Mouse (Mus musculus) liver, adult 2 months (tissue): ENCODE results near the gene Gsdma3. TPM values are rescaled to one million over a fixed set of nuclear protein-coding genes. Genes with fewer than 3 reads are reported as not detected.

Source experiments
- DNase-seq: peaks from one replicate; pipeline ENCODE4 v3.0.0-alpha.2; 2011; ENCODE audit warnings: low read depth, low spot score; ENCODE audit errors: extremely low read depth
- H3K27ac ChIP-seq: fragments of 200-500 bp; replicated peaks from 2 replicates; pipeline ENCODE4 v1.5.1; 2012; ENCODE audit warnings: low read depth, mild to moderate bottlenecking, control low read depth, inconsistent platforms, low read length; ENCODE audit not compliant: insufficient read depth
- H3K27me3 ChIP-seq: fragments of 200-500 bp; 2 replicates; pipeline ENCODE4 v1.6.1; 2012; ENCODE audit warnings: mild to moderate bottlenecking, moderate library complexity, low read length, inconsistent platforms; ENCODE audit not compliant: control insufficient read depth, insufficient read depth
- H3K36me3 ChIP-seq: fragments of 200-500 bp; 2 replicates; pipeline ENCODE4 v1.6.1; 2012; ENCODE audit warnings: low read length, inconsistent platforms; ENCODE audit not compliant: control insufficient read depth, insufficient read depth
- H3K4me1 ChIP-seq: fragments of 200-500 bp; 2 replicates; pipeline ENCODE4 v1.6.1; 2011; ENCODE audit warnings: low read length; ENCODE audit not compliant: control insufficient read depth, insufficient read depth
- H3K4me3 ChIP-seq: fragments of 200-500 bp; 2 replicates; pipeline ENCODE4 v1.5.1; 2011; ENCODE audit warnings: low read depth, mild to moderate bottlenecking, control low read depth, low read length, moderate library complexity; ENCODE audit not compliant: insufficient read depth
- H3K79me2 ChIP-seq: fragments of 200-500 bp; 2 replicates; pipeline ENCODE4 v1.6.1; 2012; ENCODE audit warnings: inconsistent platforms, mild to moderate bottlenecking, low read length, moderate library complexity; ENCODE audit not compliant: control insufficient read depth, insufficient read depth
- H3K9ac ChIP-seq: fragments of 200-500 bp; 2 replicates; pipeline ENCODE4 v1.6.1; 2012; ENCODE audit warnings: low read depth, mild to moderate bottlenecking, control low read depth, inconsistent platforms, low read length
- CTCF ChIP-seq: fragments of 200-500 bp; IDR thresholded peaks from 2 replicates; pipeline ENCODE4 v1.5.1; 2011; ENCODE audit warnings: low read depth, low read length, control low read depth
- POLR2A ChIP-seq: fragments of 200-500 bp; IDR thresholded peaks from 2 replicates; pipeline ENCODE4 v1.6.1; 2011; ENCODE audit warnings: low read length, control low read depth; ENCODE audit not compliant: insufficient read depth; ENCODE audit errors: extremely low read depth
- WGBS: fragments of 180-500 bp; shearing (Covaris S2); methylation state at CpG from one replicate; pipeline ENCODE4 v1.1.7; 2018; 5-methylcytosine and 5-hydroxymethylcytosine counted together
- polyA plus RNA-seq: library from polyadenylated mRNA; depleted of rRNA; stranded (reverse); fragments of >200 nt; gene quantifications from 2 replicates; pipeline ENCODE4 v1.2.3, GENCODE M21; 2012; rRNA removed
- total RNA-seq: library from RNA; depleted of rRNA; stranded (reverse); fragments of >200 nt; gene quantifications from 2 replicates; pipeline ENCODE4 v1.2.3, GENCODE M21; 2014; rRNA removed

Gene Gsdma3
- total RNA-seq (not detected in 2 replicates), polyA plus RNA-seq (not detected in 2 replicates)

DNA sequence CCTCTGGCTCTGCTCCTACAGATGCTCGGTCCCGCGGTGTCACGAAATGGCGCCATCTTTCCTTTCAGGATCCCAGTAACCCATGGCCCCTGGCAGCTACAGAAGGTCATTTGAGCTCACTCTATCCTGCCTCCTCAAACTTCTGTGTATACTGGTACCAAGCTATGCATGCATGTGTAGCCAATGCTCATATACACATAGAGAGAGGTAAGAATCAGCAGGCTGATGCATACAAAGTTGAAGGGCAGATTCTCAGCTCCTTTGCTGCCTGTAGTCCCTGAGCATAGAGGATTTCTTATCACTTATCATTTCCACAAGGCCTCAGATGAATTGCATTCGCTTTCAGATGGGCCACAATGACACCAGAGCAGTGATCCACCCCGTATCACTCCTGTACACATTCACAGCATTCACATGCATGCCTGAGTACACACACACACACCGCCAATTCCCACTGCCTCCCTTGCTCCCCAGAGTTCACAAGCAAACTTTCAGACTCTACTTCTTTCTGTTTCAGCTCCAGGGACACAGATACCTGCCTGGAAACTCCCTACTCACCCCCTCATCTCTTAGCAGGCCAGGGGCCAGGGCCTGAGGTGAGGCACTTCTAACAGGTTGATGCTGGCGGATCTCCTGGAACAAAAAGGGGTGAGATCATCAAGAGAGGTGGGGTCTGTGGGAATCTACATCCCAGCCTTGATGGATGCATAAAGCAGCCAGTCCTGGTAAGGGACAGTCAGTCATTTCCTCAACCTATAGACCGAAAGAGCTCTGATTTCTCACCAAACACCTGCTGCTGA lies at the start of gene Gsdma3, which contains the start of gene Gm12355:
Gsdma3 (plus strand) TSS at position 750 of the 800 bp plus-strand sequence.
Gm12355 (minus strand) TSS at position 51 of the 800 bp plus-strand sequence.
- H3K27ac ChIP-seq, result no peak within 1 kb of the TSS
- H3K79me2 ChIP-seq, result no peaks in the 10 kb centered on the region
- H3K4me1 ChIP-seq, result no peaks in the 10 kb centered on the region
- TF ChIP-seq CTCF, result no peak
- TF ChIP-seq POLR2A, result no peak
- WGBS, result 92% methylated on average over 10 of the region's 10 CpGs
- no peak within 1 kb of the TSS for H3K9ac ChIP-seq
- DNase-seq, result no peak
- H3K4me3 ChIP-seq, result no peak within 1 kb of the TSS
- H3K36me3 ChIP-seq, result no peaks in the 10 kb centered on the region
- no peaks in the 10 kb centered on the region for H3K27me3 ChIP-seq

DNA sequence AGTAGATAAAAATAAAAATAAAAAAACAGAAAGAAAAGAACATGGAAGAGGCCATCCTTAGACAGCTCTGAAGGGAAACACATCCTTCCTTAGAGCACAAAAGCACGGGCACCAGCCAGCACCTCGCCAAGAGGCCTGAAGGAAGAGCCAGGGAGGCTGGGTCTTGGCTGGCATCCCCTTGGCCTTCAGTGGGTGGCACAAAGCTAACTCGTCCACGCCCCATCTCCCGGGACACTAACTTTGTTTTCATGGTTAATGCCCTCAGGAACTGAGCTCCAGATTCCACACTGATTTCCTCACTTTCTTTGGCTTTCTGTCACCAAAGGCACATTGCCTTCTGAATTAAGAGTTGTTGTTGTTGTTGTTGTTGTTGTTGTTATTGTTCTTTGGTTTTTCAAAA lies 48.4 kb upstream of the Gsdma3 start:
- DNase-seq, result peak; percentile 81
- Histone ChIP-seq H3K79me2 (no peaks in the 10 kb centered on the region), H3K4me1 (peaks cover 20% of the 10 kb centered on the region), H3K27ac (no peak overlapping the region), H3K9ac (no peak overlapping the region), H3K4me3 (no peak overlapping the region), H3K27me3 (no peaks in the 10 kb centered on the region), H3K36me3 (peaks cover 4% of the 10 kb centered on the region; the same call in 1 of the 2 replicates)
- TF ChIP-seq POLR2A (no peak), CTCF (no peak)
- 14% methylated on average over 5 of the region's 5 CpGs for WGBS

DNA sequence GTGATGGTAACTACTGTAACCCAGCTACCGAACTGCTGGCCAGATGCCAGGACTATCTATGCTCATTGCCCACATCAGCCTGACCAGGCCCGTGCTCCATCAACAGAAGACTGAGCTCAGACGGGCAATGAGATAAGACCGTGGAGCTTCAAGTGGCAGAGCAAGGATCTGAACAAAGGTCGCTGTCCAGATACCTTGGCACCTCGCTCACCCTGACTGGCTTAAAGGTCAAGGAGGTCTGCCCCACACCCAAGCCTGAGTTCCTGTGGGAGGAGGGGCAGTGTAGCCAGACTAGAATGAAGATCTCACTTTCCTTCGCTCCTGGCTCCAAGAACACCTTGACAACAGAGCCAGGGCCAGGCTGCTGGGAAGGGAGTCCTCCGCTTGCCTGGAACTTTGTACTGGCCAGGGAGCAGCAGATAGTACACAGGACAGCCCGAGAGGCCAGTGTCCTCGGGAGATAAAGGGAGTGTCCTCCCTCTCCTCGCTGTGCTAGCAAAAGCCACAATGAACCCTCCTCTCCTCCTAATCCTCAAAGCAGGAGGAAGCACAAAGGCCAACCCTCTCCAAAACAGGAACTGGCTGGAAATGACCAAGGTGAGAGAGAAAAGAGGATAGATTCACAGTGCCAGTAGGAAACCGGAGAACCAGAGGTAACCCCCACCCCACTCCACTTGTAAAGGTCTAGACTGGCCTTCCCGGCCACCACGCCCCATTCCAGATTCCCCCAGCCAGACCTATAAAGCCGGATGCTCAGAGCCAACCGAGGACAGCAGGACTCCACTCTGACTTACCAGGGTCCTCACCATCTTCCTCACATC lies 45.6 kb upstream of the Gsdma3 start:
- no peaks in the 10 kb centered on the region for H3K27me3 ChIP-seq
- H3K27ac ChIP-seq, result peak overlapping the region; percentile 42
- no peak overlapping the region for H3K4me3 ChIP-seq
- peaks cover 14% of the 10 kb centered on the region for H3K79me2 ChIP-seq
- WGBS, result 26% methylated on average over 16 of the region's 16 CpGs
- DNase-seq, result peak; percentile 85
- no peak overlapping the region; the same call in 1 of the 2 replicates for H3K9ac ChIP-seq
- H3K36me3 ChIP-seq, result peaks cover 11% of the 10 kb centered on the region; the same call in 1 of the 2 replicates
- TF ChIP-seq CTCF (no peak), POLR2A (no peak)
- H3K4me1 ChIP-seq, result peaks cover 38% of the 10 kb centered on the region

DNA sequence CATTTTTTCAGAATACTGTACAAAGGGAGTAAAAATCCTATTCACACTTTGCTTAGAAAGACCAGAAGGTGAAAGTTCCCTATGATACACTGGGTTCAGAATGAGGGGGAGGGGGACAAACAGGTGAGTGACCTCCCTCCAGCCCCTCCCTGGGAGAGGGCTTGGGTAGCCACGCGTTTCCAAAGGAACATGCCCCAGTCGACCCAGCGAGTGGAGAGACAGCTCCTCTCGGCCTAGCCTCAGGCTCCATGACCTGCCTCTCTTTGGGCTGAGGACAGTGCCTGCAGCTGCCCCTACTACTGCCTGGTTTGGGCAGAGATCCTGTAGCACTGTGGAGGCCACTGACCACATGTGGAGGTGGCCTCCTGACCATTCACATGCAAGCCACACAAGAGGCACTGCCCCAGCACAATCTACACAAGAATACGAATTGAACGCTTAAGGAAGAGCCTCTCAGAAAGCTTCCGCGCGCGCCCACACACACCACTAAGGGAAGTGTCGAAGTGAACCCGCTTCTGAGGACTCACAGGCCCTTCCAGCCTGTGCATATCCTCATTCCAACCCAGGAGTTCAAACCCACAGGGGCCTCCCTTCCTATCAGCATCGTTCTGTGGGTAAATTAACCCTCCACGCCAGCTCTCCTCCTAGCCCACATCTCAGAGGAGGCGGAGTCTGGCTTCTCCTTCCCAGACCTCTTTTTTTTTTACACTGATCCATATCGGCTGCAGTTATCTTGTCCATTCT lies 44.7 kb upstream of the Gsdma3 start:
- Histone ChIP-seq H3K79me2 (peaks cover 16% of the 10 kb centered on the region), H3K9ac (no peak overlapping the region), H3K4me3 (no peak overlapping the region), H3K27ac (no peak overlapping the region), H3K27me3 (no peaks in the 10 kb centered on the region), H3K36me3 (peaks cover 11% of the 10 kb centered on the region; the same call in 1 of the 2 replicates), H3K4me1 (peaks cover 38% of the 10 kb centered on the region)
- DNase-seq, result no peak
- TF ChIP-seq CTCF (no peak), POLR2A (no peak)
- 71% methylated on average over 17 of the region's 17 CpGs for WGBS

DNA sequence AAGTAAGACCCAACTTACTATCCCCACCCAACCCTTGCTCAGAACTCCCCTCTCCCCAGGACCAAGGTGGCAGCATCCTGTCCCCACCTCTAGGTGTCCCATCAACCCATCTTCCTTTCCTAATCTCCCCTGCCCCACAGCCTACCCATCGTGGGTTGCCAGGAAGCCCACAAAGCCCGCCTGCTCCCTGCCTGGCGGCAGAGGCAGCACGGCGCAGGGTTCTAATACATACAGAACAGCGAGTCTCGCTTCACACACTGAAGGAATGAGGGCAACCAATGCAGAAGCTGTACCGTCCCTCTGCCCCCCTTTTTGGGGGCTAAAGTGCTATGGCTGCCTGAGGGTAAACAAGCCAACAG lies 44.2 kb upstream of the Gsdma3 start:
- H3K4me1 ChIP-seq, result peaks cover 38% of the 10 kb centered on the region
- no peak overlapping the region for H3K27ac ChIP-seq
- no peaks in the 10 kb centered on the region for H3K27me3 ChIP-seq
- H3K36me3 ChIP-seq, result peaks cover 11% of the 10 kb centered on the region; the same call in 1 of the 2 replicates
- no peak overlapping the region for H3K9ac ChIP-seq
- peaks cover 16% of the 10 kb centered on the region for H3K79me2 ChIP-seq
- no peak for TF ChIP-seq POLR2A
- TF ChIP-seq CTCF, result no peak
- no peak for DNase-seq
- 88% methylated on average over 8 of the region's 8 CpGs for WGBS
- no peak overlapping the region for H3K4me3 ChIP-seq
